Mouse (Mus musculus) kidney, adult 8-10 months (tissue): ENCODE results near the gene Mypop.
A peak's percentile ranks its signal among the peaks of the same experiment; 100 is the strongest.

ENCODE experiments used
- DNase-seq, 2 experiments: peaks; one replicate each; pipeline ENCODE4 v3.0.0; 2022

The Mypop gene

DNA sequence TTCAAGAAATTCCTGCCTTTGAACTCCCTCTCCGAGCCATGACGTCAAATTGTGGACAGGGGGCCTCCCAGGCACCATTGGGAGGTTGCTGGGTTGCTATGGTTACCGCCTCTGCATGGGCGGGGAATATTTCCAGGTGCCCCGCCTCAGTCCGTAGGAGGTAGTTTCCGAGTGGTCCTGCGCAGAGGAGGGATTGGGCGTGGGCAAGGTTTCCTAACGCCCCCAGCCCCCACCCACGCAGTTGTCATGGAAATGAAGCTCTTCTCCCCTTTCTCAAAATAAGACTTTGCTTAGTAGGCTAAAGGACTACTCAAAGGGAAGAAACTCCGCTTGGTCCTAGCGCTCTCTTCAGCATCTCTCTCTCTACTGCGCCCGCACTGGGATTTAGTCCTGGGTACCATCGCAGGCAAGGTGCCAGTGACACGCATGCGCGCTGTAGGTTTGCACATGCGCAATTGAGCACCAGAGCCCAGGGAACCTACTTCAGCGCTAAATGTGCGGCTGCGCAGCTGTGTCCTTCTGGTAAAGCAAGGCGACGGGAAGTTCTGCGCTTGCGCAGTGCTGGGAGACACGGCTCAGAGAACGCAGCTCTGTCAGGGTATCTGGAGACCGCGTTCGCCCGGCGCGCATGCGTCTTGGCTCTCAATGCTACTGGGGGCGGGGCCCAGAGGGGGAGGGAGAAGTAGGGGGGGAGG, at the start of gene Mypop:
Mypop (plus strand) TSS at position 645 of the 695 bp plus-strand sequence.
- peak; percentile 100 for DNase-seq

DNA sequence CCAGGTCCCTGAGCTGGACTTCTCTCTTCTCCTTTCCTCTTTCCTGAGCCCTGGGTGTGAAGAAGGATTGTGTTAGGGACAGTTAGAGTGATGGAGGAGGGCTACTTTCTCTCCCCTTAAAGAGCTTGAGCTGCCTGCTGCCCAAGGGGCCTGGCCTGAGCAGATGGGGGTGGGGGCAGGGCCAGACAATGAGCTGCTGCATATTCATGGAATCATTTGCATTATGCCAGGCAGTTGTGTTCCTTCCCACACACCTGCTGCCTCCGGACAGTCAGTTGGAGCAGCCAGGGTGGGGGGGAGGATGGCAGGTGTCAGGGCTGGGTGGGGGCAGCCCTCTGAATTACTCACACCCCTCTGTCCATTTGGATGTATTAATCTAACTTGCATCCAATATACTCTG, 48.7 kb upstream of the Mypop start:
- DNase-seq, result no peak

DNA sequence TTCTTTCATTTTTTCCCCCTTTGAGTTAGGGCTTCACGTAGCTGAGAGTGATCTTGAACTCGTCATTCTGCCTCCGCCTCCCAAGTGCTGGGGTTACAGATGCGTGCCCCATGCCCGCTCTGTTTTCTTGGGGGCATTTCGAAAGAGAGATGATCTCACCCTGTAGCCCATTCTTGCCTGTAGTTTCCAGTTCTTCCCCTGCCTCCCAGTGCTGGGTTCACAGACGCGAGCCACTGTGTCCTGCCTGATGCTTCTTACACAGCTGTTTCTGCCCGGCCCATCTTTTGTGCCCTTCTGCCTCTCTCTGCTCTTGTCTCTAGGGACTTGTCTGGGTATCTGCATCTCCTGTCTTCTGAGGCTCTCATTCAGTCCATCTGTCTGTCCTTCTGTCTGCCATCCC, 48.2 kb upstream of the Mypop start:
- DNase-seq, result no peak

DNA sequence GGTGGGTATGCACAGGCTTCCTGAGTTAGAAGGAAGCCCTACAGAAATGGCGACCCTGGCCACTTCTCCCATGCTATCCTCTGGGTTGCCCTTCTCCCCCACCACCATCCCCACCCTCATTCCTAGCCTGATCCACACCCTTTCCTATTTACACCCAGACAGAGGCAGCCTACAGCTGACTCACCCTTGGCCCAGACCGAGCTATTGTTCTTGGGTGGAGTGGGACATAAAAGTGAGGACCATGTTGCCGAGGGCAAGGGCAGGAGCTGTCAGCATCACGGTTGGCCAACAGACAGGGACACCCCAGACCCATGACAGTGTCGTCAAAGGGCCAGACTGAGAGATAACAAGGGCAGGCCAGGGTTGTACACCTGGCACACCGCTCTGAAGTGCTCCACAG, 42.9 kb upstream of the Mypop start:
- DNase-seq, result peak; percentile 57 to 66

DNA sequence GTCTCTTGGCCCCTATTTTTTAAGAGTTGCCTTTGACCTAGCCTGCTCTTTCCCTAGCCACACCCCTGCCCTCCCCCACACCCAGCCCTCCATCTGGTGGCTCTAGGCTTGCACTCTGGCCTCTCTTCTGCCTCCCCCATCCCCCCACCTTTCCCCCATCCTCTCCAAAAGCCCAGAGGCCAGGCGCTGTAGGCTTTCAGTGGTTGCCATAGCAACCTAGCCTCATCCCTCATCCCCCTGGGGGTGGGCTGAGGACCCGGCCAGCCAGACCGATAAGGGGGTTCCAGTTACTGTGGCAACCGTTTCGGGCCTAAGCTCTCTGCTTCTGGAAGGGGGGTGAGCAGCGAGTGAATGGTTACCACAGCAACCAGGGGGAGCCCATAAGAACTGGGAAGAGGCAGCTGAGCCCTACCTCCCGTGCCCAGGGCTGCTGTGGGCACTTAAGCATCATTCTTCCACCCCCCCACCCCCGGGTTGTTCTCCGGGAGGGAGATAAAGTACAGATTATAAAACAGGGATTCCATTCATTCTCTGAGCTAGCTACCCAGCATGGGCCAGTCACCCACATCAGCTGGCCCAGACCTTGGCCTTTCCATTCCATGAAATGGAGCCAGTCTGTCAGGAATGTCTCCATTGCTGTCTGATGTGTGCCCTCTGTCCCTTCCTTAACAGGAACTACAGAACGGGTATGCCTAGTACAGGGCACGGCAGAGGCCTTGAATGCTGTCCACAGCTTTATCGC, 41.1 kb upstream of the Mypop start:
- DNase-seq, result no peak

DNA sequence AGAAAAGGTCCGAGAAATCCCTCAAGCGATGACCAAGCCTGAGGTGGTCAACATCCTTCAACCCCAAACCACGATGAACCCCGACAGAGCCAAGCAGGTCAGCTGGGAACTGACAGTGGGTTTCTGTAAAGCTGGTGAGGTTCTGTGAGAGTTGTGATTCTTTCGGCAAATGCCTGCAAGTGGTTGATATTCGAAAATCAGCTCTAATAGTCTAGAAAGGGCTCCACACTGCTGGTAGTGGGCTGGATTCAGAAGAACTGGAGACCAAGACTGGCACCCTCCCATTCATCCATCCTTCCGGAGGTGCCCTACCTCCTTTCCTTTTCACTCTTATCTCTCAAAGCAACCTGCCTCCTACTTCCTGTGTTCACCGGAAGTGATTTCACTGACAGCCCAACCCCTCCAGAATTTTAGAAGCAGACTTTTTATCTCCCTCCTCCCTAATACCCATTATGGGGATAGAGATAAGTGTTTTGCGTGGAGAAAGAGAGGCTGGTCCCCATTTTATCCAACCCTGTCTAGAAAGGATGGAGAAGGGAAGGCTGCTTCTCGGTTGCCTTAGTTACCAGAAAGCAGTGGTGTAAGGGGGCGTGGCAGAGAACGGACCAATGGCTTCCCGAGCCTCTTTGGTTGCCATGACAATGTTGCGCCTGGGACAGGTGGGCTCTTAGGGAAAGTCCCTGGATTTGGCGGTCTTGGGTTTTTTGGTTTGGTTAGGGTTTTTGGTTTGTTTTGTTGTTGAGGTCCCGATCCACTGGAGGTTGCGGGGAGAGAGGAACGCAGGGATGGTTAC, 40.3 kb upstream of the Mypop start:
- no peak for DNase-seq

DNA sequence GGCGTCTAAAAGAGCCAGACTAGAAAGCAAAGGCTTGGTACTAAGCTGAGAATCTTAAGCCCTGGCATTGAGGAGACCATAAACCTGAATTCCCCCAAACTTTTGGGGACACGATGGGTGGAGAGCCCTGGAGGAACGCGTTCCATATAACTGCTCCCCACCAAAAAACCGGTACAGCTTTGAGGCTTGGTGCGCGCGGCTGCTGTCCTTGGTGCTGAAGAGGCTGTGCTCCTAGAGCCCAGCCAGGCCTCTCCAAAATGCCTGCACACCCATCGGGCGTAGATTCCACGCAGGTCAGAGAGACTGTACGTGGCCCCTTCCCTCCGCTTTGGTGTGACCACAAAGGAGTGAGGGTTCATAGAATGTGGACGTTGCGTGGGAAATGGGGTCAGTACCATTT, 39.6 kb upstream of the Mypop start:
- no peak for DNase-seq

DNA sequence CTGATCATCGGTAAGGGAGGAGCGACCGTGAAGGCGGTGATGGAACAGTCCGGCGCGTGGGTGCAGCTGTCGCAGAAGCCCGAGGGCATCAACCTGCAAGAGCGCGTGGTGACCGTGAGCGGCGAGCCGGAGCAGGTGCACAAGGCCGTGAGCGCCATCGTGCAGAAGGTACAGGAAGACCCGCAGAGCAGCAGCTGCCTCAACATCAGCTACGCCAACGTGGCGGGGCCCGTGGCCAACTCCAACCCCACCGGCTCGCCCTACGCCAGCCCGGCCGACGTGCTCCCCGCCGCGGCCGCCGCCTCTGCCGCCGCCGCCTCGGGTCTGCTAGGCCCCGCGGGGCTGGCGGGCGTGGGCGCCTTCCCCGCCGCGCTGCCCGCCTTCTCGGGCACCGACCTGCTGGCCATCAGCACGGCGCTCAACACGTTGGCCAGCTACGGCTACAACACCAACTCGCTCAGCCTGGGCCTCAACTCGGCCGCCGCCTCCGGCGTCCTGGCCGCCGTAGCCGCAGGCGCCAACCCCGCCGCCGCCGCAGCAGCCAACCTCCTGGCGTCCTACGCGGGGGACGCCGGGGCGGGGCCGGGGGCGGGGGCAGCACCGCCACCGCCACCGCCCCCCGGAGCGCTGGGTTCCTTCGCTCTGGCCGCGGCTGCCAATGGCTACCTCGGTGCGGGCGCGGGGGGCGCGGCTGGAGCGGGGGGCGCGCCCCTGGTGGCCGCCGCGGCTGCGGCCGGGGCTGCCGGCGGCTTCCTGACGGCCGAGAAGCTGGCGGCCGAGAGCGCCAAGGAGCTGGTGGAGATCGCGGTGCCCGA, 33.3 kb upstream of the Mypop start:
- DNase-seq, result peak; percentile 19 to 37

DNA sequence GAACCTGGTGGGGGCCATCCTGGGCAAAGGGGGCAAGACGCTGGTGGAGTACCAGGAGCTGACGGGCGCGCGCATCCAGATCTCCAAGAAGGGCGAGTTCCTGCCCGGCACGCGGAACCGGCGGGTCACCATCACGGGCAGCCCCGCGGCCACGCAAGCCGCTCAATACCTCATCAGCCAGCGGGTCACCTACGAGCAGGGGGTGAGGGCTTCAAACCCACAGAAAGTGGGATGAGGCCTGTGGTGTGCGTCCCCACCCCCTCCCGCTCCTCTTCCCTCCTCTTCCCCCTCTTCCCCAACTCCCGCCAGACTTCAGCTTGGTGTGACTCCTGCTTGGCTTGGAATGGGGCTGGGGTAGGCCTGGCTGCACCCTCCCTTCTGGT, 32.7 kb upstream of the Mypop start:
- no peak for DNase-seq

DNA sequence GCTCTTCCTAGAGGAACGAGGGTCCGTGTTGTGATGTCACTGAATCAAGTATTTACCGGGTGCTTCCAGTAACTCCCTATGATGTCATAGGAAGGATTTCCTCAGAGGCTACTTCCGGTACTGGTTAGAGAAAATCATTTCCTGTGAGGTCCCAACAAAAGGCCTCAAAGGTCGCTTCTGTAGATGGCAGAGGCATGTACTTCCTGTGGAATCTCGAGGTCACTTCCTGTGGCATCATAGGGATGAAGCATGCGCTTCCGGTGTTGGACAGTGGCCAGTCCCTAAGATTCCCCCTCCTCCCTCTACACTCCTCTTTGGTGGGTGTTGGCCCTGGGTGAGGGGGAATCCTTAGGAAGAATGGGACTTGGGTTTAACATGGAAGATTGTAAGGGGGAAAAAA, 31.6 kb upstream of the Mypop start:
- DNase-seq, result peak; percentile 44 to 65

DNA sequence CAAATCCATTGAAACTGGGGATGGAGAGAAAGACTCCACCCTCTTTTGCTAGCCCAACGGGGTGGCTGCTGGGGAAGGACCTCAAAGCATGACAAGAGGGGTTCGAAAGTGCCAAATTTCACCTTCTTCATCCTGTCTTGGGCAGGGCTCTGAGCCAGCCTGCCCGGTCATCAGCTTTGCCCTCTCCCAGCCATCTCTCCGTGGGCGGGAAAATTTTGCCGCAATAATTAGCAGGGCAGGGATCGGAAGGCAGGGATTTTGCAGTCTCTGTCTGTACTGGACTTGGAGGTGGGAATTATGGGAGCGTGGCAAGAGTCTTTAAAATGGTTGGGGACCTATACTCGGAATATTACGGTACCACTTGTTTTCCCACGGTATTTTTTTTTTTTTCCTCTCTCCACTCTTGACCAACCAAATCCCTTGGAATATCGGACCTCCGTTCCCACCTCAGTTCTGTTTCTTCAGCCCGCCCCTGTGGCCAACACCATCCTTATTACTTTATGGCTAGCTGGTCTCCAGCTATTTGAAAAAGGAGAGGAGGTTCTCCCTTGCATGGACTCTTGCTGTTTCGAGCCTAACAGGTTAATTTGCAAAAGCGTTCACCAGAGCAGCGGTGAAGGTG, 28.8 kb upstream of the Mypop start:
- no peak for DNase-seq

DNA sequence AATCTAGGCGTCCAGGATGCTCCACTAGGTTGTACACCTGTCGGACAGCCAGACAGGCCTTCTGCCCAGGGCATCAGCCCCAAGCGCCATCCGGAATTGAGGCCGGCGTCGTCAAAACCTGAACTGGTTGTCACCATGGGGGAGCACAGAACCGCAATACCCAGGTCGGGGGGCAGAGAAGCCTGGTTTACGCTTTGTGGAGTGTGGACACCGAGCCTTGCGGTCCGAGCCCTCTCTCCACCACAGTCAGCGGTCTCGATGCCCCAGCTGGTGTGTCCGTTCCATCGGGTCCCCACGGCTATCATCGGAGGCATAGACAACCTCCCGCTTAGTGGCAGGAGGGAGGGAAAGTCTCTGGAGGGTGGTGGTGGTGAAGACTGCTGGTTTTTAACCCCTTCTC, 28.2 kb upstream of the Mypop start:
- no peak for DNase-seq

DNA sequence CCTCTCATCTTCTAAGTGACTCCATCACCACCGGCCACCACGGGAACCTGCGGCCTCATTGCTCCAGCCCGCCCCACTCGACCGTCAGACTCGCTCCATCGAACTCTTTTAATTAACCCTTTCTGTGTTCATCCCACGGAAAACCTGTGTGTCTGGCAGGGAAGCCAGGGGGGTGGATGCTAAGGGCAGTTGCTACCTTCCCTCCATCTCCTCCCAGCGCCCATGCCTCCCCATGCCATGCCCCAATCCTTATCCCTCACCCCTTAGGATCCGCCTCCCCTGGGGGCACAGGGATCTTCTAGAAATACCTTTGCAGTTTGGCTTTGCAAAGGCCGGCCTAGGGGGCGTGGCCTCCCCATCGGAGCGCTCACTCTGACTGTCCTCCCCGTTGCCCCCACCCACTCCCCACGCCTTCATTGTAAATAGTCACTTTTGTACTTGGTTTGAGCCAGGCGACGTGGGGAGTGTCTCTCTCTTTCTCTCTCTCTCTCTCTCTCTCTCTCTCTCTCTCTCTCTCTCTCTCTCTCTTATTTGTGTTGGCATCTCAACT, 27.7 kb upstream of the Mypop start:
- DNase-seq, result no peak

DNA sequence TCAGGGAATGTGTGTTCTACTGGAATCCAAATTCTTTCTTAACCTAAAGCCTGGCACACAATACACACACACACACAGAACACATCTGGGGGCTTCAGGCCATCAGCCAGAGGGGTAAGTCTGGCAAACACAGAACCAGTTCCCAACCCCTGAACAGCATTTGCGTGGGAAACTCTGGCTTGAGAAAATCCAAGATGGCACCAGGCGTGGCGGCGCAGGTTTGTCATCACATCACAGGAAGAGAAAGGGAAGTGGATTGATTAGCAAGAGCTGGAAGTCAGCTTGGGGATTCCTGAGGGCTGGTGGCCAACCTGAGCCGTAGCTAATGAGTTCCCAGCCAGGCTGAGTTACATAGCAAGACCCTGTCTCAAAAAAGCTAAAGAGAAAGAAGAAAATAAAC, 25.7 kb upstream of the Mypop start:
- no peak for DNase-seq

DNA sequence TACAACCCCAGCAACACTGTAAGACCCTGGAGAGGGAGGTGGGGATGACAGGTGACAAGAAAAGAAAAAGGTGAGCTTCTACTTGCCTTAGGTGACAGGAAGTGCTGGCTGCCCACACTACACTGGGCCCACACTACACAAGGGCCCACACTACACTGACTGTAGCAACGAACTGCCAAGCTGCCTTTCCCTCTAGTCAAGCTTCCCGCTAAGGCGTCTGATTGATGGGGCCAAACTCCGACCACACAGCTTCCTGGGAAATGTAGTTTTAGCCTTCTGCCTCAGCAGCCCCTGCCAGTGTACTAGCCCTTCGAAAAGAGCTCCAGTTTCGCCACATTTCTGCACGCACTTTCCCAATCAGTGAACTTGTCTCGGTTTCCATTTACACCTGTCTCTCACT, 23.4 kb upstream of the Mypop start:
- no peak for DNase-seq

DNA sequence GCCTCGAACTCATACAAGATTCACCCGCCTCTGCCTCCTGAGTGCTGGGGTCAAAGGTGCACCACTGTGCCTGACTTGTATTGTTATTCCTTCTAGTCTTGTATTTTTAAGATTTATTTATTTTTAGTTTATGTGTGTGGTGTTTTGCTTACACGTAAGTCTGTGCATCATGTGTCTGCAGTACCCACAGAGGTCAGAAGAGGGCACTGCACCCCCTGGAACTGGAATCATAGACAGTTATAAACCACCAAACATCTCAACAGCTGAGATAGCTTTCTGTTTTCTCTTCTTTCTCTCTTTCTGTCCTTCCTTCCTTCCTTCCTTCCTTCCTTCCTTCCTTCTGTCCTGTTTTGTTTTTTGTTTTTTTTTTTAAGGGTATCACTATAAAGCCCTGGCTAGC, 20.1 kb upstream of the Mypop start:
- DNase-seq, result no peak

DNA sequence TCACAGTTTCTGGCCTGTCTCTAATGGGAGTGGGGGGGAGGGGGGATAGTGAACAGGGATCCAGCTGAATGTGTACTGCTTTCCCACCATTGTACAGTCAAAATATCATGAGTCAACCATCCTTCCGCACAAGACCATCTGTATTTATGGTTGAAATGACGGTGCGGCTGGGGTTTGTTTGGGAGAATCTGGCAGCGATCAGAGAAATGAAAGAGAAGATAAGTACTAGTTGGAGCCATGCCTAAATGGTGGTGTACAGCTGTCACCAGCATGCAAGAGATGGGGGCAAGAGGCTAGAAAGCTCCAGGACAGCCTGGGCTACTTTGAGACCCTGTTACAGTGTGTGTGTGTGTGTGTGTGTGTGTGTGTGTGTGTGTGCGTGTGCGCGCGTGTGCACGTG, 12.7 kb upstream of the Mypop start:
- no peak for DNase-seq

DNA sequence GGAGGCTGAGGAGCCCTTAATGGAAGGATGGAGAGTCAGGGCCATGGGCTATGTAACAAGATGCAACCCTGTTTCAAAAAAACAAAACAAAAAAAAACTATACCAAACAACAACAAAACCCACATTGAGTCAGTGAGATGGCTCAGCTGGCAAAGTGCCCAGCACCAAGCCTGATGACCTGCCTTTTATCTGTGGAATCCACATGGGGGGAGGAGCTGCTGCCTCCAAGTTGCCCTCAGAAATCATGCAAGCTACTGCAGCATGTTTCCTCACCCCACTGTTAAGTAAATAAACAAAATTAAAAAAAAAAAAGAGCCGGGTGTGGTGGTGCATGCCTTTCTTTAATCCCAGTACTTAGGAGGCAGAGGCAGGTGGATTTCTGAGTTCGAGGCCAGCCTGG, 4.5 kb upstream of the Mypop start:
- no peak for DNase-seq

DNA sequence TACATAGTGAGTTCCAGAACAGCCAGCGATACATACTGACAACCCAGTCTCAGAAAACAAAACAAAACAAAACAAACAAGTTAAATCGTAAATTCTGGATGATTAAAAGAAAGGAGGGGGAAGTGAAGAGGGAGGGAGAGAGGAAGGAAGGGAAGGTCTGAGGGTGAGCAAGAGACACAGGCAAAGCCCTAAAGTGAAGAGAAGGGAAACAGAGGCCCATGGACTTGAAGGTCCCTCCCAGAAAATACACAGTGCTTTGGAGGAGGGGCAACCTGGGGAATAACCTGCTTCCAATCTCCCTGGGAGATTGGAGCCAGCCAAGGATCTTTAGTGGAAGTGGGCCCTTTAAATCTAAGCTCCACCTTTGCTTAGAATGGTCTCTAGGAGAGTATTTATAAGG, 3.9 kb upstream of the Mypop start, which contains the start of gene Nanos2:
Nanos2 (plus strand) TSS at position 301 of the 400 bp plus-strand sequence.
- DNase-seq, result no peak

DNA sequence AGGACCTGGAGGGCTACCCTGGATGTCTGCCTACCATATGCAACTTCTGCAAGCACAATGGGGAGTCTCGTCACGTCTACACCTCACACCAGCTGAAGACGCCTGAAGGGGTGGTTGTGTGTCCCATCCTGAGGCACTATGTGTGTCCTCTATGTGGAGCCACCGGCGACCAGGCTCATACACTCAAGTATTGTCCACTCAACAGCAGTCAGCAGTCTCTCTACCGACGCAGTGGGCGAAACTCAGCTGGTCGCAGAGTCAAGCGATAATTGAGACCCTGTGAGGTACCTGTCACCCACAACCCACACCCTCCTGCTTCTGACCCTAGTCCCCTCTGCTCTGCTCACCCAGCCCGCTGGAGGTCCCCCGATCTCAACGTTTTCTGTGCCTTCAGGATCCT, 3.3 kb upstream of the Mypop start:
- DNase-seq, result no peak

DNA sequence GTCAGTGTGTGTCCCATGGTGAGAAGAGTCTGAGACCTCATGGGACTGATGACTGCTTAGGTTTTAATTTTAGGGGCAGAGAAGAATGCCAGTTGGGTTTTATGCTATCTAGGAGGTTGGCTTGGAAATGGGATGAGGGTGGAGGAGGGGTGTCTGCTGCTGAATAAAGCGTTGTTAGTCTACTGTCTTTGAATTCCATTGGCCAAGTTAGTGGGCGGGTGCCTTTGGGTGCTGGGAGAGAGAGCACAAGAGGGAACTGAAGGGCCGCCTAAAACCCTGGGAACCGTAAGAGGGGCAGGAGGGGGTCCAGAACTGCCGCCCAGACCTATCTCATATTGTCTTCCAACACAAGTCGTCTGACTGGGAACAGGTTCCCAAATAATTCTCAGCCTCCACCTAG, 2.3 kb upstream of the Mypop start:
- DNase-seq, result no peak

DNA sequence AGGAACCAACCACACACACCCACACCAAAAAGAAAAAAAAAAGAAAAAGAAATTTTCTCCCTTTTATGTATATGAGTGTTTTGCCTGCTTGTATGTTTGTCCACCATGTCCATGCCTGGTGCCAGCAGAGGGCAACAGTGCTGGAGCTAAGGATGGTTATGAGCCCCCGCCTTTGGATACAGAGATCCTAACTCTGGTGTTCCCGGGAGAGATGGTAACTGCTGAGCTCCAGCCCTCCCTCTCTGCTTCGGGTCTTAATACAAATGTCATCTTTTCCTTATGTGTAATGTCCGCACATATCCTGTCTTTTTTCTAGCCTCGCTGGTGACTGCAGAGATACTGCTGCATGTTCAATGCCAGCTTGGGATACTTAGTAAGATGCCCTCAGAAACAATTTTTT, 1.1 kb upstream of the Mypop start:
- no peak for DNase-seq
